Mouse (Mus musculus) frontal cortex, postnatal 10 days (tissue): ENCODE results near the gene Rbfox1.

Experiments used
- DNase-seq, 2 experiments: peaks; one replicate each; pipeline ENCODE4 v3.0.0; 2022; ENCODE audit warnings: low spot score in 2 of 2, mixed read lengths in 1 of 2

Gene Rbfox1

DNA sequence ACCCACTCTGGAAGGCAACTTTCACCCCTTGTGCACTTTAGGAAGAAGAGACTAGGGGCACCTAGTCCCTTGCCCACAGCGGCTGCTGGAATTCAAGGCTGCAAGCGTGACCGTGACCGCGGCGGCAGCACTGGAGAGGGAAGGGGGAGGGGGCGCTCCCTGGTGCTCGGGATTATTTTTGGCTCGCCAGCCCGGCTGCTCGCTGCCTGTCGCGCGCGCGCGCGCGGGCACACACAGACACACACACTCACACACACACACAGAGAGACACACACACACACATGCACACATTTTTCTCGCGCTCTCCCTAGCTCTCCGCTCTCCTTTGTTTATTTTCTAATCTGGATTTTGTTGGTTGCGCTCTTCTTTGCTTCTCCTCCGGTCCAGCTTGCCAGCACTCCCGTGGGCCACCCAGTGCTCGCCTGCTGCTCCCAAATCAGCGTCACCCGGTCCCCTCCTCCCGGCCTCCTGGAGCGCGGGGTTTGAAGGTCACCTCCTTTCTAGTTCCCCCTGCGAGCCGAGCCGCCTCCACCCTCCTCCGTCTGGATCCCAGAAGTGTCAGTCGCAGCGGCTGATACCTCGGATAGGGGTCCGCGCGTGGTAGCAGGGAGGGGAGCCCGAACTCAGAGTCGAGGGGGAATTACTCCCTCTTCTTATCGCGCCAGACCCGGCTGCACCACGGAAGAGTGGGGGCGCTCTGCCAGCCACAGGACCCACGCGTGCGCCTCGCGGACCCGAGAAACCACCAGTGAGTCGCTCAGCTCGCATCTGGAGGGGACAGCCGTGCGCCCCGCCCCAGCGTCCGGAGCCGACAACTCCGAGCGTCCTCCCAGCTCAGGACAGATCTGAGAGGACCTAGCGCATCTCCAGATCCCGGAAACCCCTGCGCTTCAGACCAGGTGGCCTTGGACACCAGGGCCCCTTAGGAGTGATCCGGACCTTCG is at the start of gene Rbfox1:
TSS of gene Rbfox1 (plus strand) at position 610 of the 944 bp plus-strand sequence.
- DNase-seq: peak; percentile 57 to 65

DNA sequence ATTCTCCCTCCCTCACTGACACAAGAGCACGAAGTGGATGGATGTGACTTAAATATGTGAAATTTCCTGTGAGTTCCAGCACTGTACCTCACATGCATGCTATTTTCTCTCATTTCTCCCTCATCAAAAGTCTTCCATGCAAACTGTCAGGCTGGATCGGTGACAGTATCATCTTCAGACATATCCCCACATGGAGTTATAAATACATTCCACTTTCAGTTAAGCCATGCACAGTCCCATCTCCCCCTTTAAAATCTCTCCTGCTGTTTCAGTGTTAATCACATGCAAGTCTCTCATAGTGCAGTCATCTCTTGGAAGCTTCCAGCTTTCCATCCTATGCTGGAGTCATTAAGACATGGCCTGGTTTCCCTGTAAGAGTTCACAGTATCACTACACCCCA is 48.4 kb upstream of the Rbfox1 start:
- DNase-seq: no peak

DNA sequence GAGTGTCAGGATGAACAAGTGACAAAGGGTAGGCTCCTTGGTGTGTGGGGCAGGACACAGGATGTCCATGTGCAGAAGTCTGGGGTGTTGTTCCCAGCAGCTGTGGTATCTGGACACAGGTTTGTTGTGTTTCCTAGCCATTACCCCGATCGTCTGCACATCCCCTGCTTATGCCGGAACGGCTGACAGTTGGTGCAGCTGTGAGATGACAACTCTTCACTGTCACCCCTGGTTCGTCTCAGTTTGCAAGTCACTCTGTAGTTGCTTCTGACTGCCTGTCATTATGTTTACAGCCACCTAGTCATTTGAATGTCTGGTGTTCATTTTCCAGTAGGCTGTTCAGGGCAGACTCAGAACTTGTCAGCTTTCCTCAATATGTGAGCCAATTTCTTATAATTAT is 44.0 kb upstream of the Rbfox1 start:
- DNase-seq: no peak

DNA sequence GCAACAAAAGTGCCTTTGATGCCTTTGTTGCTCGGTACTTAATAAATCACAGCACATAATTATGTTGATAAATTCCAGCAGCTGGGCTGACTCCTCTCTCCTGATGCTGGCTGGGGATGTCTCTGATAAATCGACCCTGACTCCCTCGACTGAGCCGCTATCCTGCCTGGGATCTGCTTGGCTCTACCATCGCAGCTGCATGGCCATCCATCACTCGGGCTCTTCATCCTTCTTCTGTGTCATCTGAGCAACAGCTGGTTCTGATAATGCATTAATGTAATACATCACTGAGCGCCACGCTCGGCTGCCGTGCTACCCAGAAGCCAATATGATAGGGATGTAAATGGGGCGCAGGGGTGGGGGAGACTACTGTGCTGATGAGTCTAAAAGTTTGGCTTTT is 39.5 kb upstream of the Rbfox1 start:
- no peak for DNase-seq

DNA sequence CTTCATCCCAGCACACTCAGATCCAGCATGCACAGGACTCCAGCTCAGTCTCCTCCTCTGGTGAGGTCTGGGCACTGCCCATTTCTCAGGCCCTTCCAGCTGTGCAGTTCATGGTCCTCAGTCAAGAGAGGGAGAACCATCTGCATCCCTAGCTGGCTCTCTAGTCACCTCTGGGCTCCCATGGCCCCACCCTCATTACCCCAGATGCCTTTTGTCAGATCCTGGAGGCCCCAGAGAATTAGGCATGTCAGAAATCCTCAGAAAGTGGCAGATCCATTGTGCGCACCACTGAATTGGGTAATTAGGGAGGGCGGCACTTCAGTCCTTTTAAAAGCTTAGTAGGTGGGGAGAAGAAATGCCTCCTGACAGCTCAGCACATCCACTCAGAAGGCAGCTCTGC is 32.1 kb upstream of the Rbfox1 start:
- DNase-seq: no peak

DNA sequence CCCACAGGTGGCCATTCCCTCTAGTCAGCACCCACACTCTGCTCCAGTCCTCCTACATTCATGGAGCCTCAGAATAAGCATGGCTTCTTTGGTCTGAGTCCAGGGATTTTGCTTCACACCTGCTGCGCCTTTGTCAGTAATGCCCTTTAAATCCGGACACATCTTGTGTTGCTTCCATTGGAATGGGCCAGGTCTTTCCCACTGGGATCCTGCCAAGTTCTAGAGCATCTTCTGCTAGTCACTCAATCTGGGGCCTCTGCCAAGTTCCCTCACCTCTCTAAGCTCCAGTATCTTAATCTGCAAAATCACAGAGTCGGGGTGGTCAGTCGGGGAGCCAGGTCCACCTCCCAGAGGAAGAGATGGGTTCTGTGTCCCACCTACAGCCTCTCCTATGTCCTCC is 20.8 kb upstream of the Rbfox1 start:
- DNase-seq: no peak

DNA sequence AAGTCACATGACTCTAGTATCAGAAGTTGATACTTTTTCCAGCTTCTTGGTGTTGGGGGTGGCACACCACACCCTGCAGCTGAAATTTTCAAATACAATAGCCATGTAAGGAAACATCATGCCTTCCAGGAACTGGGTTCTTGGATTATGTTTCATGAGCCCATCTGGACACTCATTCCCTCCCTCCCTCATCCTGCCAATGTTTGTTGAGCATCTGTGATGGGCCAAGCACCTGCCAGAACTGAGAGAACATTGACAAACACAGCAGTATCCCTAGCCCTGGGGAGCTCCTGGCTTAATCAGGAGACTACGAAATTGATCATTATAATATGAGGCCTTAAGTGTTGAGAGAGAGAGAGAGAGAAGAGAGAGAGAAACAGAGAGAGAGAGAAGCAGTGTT is 18.2 kb upstream of the Rbfox1 start:
- DNase-seq: no peak

DNA sequence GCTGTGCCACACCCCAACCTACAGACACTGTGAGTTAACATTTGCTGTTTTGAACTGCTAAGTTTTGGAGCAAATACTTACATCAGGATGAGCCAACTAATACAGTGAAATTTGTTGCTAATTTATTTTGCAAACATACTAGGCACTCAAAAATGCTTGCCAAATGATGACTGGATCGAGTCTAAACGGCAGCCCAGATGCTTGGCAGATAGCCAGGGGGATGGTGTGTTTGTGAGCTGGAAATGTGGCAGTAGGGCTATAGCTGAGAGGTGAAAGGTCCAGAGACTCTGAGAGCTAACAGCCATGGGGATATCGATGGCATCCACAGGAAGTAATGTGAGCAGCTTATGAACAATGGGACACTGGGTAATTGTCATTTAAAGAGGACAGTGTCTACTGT is 14.8 kb upstream of the Rbfox1 start:
- no peak for DNase-seq

DNA sequence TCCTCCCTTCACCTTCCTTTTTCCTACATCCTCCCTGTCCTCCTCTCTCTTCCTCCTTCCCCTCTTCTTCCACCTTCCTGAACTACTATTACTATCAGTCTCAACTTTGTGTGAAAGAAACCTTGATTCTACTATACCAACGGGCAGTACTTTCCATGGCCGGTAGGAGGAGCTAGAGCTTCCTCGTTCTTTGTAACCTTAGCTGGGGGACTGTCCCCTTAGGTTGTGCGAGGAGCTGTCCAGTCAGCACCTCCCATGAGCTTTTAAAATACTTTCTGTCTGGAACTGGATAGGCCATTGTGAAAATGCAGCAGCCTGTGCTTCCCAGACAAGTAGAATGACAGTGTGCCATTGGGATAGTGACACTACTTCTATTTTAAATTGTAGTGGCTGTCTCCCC is 3.3 kb upstream of the Rbfox1 start:
- peak in 1 of 2 experiments; percentile 40 for DNase-seq

DNA sequence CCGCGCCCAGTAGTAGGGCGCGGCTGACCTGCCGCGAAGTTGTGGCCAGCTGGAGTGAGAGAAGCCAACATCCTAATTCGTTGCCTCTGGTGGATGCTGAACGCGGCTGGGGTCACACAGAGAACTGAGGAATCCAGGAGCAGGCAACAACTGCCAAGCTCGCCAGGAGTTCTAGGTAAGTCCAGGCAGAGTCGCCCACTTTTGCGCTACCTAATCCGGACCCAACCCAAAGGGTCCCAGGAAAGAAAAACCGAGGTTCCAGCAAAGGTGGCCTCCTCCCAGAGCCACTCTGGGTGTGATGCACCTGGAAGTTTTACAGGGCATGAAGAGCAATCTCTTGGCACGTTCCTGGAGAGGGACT is 515 bp downstream of the Rbfox1 start:
- DNase-seq: no peak

DNA sequence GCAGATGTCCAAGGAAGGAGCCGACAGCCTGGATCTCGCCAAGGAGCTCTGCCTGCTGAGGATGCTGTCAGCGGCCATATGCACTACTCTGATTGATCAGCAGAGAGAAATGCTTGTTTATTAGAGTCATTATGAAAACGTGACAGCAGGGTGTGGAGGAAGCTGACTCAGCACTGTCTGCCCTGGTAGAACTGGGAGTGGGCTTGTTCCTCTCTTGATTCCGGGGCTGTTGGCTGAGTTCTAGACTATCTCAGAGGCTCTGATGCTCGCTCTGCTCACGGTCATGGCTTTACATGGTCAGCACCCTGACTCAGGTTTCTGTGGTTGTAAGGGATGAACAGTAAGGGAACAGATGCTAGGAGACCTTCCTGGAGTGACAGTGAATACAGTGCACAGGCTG is 10.4 kb downstream of the Rbfox1 start:
- DNase-seq: no peak

DNA sequence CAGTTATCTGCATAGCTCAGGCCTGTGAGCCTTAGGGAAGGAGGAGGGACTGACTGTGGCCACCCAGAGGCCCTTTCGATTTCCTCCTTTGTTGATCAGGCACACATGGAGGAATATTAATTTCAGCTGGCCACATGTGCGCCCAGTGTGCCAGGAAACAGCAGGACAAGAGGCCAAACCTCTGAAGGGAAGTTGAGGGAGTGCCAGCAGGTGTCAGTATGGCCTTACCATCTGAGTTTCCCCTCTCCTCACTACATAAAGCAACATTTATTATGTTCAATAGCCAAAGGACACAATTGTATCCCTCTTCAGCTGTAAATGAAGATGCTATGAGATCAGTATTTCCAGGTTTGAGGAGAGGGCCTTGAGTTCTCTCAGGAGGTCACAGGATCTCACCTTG is 13.2 kb downstream of the Rbfox1 start:
- no peak for DNase-seq

DNA sequence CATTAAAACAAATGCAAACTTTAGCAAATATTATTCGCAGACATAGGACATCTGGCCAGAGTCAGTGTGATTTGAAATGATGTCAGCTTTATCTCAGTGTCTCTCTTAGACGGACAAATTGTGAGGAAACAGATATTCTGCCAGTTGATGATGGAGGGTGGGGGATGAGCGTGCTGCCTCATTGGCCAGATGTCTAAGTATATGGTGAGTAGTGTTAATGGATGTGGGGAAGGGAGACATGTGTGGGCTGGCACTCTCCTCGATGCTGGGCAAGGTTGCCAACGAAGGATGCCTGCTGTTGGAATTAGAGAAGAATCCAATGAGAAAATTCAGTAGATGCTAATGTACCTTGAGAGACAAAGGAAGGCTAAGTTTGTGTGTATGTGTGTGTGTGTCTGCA is 25.6 kb downstream of the Rbfox1 start:
- no peak for DNase-seq

DNA sequence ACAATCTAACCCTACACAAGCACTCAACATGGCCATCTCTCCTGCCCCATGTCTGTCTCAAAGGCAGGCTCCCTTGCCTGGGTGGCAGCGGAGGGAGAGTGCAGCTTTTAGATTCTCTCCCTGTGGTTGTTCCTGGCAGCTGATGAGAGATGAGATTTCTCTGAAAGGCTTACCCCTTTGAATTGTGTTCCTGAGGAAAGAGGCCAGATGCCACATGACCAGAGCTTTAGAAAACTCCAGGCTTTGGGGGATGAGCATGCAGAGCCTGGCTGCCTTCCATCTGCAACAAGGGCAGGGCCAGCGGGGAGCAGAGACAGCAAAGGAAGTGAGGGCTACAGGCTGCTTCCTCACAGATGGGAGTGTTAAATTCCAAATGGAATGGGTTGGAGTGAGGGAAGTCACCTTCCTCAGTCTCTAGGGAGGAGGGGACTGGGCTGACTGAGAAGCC is 26.7 kb downstream of the Rbfox1 start:
- peak; percentile 68 to 73 for DNase-seq

DNA sequence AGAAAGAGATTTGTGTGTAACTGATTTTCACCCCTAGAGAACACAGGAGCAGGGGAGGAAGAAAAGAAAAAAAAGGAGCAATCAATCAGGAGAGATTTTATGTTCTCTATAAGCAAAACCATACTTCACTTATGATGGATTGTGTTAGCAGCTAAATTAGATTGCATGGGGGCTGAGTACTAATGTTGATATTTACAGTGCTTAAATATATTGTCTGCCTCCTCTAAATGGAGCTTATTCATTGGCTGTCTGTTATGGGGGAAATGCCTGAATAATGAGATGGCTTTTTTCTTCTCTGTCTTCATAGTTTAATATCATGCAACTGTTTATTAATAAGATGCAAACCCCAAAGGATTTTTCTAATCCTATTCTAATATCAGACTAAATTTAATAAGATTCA is 32.8 kb downstream of the Rbfox1 start:
- DNase-seq: no peak

DNA sequence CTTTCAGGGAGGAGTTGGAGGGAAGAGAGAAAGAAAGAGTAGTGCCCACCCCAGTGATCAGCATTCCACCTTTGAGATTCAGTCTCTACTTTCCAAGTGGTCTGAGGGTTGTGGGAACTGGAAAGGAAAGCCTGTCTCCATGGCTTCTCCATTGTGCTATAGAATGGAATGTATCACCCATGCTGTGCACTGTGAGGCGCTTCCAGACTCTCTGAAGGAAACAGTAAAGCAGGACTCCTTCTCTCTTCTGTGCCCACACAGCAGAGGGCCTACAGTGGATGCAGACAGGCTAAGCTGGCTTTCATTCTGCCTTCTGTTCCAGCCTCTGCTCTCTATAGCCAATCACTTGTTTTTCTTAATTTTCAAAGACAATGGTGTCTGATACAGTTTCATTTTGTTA is 41.8 kb downstream of the Rbfox1 start:
- DNase-seq: no peak

DNA sequence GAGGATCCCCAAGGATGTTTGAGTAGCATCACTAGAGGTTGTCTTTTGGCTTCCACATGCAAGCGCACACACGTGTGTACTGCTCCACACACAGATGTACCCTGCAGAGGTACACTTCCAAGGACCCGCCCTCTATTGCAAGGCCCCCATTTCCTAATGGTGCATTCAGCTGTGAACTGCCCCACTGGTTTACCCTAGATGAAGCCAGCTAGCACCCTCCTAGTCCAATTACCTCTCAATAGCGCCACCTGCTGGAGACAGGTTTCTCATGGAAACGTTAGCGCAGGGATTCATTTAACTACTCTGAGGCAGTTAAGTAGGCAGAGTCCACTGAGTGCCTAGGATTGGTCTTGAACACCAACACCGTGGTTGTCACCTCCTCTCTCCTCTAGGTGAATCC is 46.5 kb downstream of the Rbfox1 start:
- peak; percentile 46 to 79 for DNase-seq

DNA sequence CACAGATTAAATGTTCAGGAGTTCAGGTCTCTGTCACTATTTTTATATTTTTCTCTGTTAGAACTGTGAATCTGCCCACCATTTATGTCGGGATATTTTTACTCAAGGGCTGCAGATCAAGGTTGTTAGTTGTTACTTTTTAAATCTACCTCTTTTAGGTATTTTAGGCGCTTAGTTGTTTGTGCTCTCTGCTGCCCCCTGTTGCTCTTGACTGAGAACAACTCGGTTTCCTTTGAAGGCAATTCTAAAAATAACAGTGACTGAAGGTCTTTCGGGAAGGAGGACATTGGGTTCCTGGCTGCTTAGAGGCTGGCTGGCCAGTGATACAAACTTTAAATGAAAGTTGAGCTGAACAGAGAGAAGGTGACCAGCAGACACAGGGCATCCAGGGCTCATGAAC is 54.9 kb downstream of the Rbfox1 start:
- no peak for DNase-seq

DNA sequence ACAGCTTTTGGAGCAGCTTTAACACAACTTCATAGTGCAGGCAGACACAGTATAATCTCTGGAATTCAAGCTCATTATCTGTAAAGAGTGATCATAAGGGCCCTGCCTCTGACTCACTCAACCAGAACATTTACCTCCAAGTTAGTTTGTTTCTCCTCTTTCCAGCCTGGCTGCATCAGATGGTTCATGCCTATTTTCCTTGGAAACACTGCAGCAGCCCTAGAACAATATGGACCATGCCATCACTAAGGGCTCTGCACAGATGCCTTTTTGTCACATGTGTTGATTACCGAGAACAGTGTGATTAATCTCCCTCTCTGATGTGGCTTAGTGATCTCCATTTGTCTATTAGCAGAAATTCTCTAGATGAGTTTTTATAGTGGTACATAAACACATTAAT is 60.5 kb downstream of the Rbfox1 start:
- DNase-seq: no peak

DNA sequence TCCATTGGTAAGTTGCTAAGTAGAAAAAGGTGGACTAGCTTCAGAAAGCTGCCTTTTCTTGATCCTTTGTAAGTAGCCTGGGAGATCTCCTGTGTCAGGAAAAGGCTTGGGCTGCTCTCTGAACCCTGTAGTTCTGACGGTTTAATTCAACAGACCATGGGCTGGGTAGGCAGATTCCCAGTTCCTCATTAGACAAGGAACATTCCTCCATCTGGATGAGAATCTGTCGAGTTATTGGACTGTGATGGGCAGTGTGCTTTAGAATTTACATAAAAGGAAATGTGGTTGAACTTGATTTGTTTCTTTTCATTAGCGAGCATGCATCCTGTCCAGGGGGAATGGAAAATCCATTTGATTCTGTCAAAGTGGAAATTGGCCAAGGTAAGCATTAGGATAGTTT is 68.0 kb downstream of the Rbfox1 start:
- no peak for DNase-seq

DNA sequence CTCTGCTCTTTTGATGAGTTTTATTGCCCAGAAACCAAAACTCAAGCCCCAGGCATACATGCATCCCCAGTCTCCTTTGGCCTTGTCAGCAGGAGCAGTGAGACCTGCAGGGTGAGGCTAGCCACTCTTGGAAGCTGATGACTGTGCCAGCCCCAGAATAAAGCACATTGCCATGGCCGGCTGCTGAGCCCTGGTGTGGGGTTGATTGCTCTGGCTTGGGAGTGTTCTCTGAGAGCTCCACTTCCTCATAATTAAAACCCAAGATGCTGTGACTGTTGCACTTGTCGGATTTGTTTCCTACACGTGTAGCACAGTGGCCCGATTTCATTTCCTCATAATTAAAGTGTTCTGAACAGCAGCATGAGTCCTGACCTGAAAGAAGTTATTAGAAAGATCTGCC is 72.3 kb downstream of the Rbfox1 start:
- DNase-seq: no peak

DNA sequence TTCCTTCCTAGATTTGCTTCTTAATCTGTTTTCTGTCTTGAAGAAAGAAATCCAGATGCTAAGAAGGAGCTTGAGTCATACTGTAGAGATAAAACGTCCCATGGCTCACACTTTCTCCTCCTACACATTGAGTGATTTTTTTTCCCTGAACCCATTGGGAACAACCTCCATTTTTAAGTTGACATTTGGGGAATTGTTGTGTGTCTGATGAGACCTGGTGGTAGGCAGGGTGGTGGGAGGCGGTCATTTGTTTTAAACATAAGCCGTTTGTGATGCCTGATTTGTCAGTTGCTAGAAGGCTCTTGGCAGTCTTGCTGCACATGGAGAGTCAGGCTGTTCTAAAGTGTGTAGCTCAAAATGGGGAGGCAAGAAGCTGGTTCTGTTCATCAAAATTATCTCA is 76.6 kb downstream of the Rbfox1 start:
- peak in 1 of 2 experiments; percentile 19 for DNase-seq

DNA sequence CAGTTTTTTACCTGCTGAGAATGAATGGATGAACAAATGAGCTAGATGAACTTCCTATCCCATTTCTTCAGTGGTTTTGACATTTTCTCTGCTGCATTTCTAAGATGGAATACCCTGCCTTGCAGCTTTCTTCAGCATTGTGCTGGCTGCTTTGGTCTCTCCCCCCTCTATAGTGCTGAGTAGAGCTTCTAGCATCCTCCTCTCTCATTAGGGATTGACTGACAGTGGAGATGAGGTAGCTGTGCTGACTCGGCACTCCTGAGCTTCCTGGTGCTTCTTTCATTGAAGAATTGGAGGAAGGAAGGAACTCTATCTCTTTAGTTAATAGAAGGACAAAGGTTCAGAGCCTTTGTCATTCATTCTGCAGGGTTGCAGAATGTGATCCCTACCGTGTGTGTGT is 89.0 kb downstream of the Rbfox1 start:
- no peak for DNase-seq
